Mouse (Mus musculus): ENCODE data around the gene Agbl4. TPM values are rescaled to one million over a fixed set of nuclear protein-coding genes. Genes with fewer than 3 reads are reported as not detected.

Agbl4 gene
- polyA plus RNA-seq, 1 experiment from 2014 or later = 0.13 TPM

GRCm38 (mm10) chr4:110641417-110641816 lies 244.0 kb downstream of the Agbl4 start:
- no peaks in the 10 kb centered on the region for H3K4me1 ChIP-seq
- H3K9me3 ChIP-seq = no peaks in the 10 kb centered on the region
- H3K4me3 ChIP-seq (replicated peaks) = no peak overlapping the region
- no peaks in the 10 kb centered on the region for H3K27me3 ChIP-seq (replicated peaks)
- no peak overlapping the region for H3K4me2 ChIP-seq
- ATAC-seq (ENCODE audit: insufficient read depth, low FRiP score, low read depth) = no peak
- 90% methylated on average over 3 of the region's 3 CpGs for WGBS
- no peak overlapping the region for H3K9ac ChIP-seq
- no peak overlapping the region for H3K27ac ChIP-seq
- no peaks in the 10 kb centered on the region for H3K36me3 ChIP-seq

DNA sequence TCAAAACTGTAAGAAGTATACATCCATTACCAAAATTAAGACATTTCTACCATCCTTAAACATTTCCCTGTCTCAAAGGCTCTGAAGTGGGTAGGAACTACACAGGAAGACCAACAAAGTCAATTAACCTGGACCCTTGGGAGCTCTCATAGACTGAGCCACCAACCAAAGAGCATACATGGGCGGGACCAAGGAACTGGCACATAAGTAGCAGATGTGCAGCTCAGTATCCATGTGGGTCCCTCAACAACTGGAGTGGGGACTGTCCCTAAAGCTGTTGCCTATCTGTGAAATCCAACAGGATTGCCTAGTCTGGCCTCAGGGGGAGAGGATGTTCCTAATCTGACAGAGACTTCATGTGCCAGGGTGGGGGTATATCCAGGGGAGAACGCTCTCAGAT lies 265.5 kb downstream of the Agbl4 start:
- Histone ChIP-seq H3K4me2 (no peak overlapping the region), H3K36me3 (no peaks in the 10 kb centered on the region), H3K4me1 (no peaks in the 10 kb centered on the region), H3K27ac (no peak overlapping the region), H3K9me3 (no peaks in the 10 kb centered on the region), H3K4me3 (replicated peaks) (no peak overlapping the region), H3K9ac (no peak overlapping the region), H3K27me3 (replicated peaks) (no peaks in the 10 kb centered on the region)
- ATAC-seq (ENCODE audit: insufficient read depth, low FRiP score, low read depth) = no peak
- WGBS = 84% methylated on average over 2 of the region's 2 CpGs

- H3K27ac ChIP-seq = no peak overlapping the region
- H3K4me1 ChIP-seq = no peaks in the 10 kb centered on the region
- H3K27me3 ChIP-seq (replicated peaks) = no peaks in the 10 kb centered on the region
- no peak overlapping the region for H3K4me3 ChIP-seq (replicated peaks)
- no peak for ATAC-seq (ENCODE audit: insufficient read depth, low FRiP score, low read depth)
- H3K4me2 ChIP-seq = no peak overlapping the region
- H3K9ac ChIP-seq = no peak overlapping the region
- no peaks in the 10 kb centered on the region for H3K9me3 ChIP-seq
- WGBS = 63% methylated on average over 1 of the region's 1 CpGs
- H3K36me3 ChIP-seq = no peaks in the 10 kb centered on the region
Measured at GRCm38 (mm10) chr4:110674121-110674520, 276.7 kb downstream of the Agbl4 start.

GRCm38 (mm10) chr4:110735141-110735540 lies 337.7 kb downstream of the Agbl4 start:
- Histone ChIP-seq H3K27me3 (replicated peaks) (no peaks in the 10 kb centered on the region), H3K4me1 (no peaks in the 10 kb centered on the region), H3K4me3 (replicated peaks) (no peak overlapping the region), H3K9me3 (no peaks in the 10 kb centered on the region), H3K9ac (no peak overlapping the region), H3K4me2 (no peak overlapping the region), H3K36me3 (no peaks in the 10 kb centered on the region), H3K27ac (no peak overlapping the region)
- 66% methylated on average over 1 of the region's 1 CpGs for WGBS
- ATAC-seq (ENCODE audit: insufficient read depth, low FRiP score, low read depth) = no peak

- ATAC-seq (ENCODE audit: insufficient read depth, low FRiP score, low read depth) = no peak
- Histone ChIP-seq H3K36me3 (no peaks in the 10 kb centered on the region), H3K9me3 (no peaks in the 10 kb centered on the region), H3K4me3 (replicated peaks) (no peak overlapping the region), H3K27ac (no peak overlapping the region), H3K27me3 (replicated peaks) (no peaks in the 10 kb centered on the region), H3K9ac (no peak overlapping the region), H3K4me1 (no peaks in the 10 kb centered on the region), H3K4me2 (no peak overlapping the region)
- WGBS = 84% methylated on average over 2 of the region's 2 CpGs
Measured at GRCm38 (mm10) chr4:110757941-110758340, 360.5 kb downstream of the Agbl4 start.

DNA sequence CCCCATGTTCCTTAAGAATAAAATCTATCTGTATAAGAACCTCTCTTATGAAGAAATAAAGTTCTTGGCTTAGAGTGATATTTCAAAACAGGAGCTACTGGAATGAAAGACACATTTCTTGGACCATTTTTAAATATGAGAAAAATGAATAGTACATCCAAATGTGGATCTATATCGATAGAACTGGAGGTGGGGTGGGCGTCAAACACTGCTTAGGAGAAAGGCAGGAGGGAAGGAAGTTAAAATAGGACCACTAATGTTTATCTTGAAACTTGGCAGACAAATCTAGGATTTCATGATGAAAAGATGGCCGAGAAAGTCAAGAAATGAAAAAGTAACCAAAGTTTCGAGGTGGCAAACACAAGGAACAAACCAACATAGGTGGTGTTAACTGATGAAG lies 391.1 kb downstream of the Agbl4 start:
- no peaks in the 10 kb centered on the region for H3K4me1 ChIP-seq
- H3K9ac ChIP-seq = no peak overlapping the region
- H3K4me2 ChIP-seq = no peak overlapping the region
- H3K4me3 ChIP-seq (replicated peaks) = no peak overlapping the region
- no peaks in the 10 kb centered on the region for H3K27me3 ChIP-seq (replicated peaks)
- no peaks in the 10 kb centered on the region for H3K9me3 ChIP-seq
- ATAC-seq (ENCODE audit: insufficient read depth, low FRiP score, low read depth) = no peak
- WGBS = 76% methylated on average over 4 of the region's 4 CpGs
- H3K36me3 ChIP-seq = no peaks in the 10 kb centered on the region
- H3K27ac ChIP-seq = no peak overlapping the region

- no peak overlapping the region for H3K4me2 ChIP-seq
- H3K27ac ChIP-seq = no peak overlapping the region
- WGBS = 72% methylated on average over 4 of the region's 4 CpGs
Measured at GRCm38 (mm10) chr4:110799902-110800301, 402.4 kb downstream of the Agbl4 start.

GRCm38 (mm10) chr4:110810947-110811346 lies 413.5 kb downstream of the Agbl4 start:
- Histone ChIP-seq H3K9ac (no peak overlapping the region), H3K4me1 (no peaks in the 10 kb centered on the region), H3K27me3 (replicated peaks) (no peaks in the 10 kb centered on the region), H3K4me3 (replicated peaks) (no peak overlapping the region), H3K27ac (no peak overlapping the region), H3K9me3 (no peaks in the 10 kb centered on the region), H3K36me3 (no peaks in the 10 kb centered on the region), H3K4me2 (no peak overlapping the region)
- WGBS = 41% methylated on average over 1 of the region's 1 CpGs
- peak; percentile 75 for ATAC-seq (ENCODE audit: insufficient read depth, low FRiP score, low read depth)

More at GRCm38 (mm10) chr4:110799902-110800301, 402.4 kb downstream of the Agbl4 start:
- Histone ChIP-seq H3K4me3 (replicated peaks) (no peak overlapping the region), H3K36me3 (no peaks in the 10 kb centered on the region), H3K9ac (no peak overlapping the region), H3K27me3 (replicated peaks) (no peaks in the 10 kb centered on the region), H3K9me3 (no peaks in the 10 kb centered on the region), H3K4me1 (no peaks in the 10 kb centered on the region)
- ATAC-seq (ENCODE audit: insufficient read depth, low FRiP score, low read depth) = no peak

GRCm38 (mm10) chr4:110832776-110833175 lies 435.3 kb downstream of the Agbl4 start:
- 48% methylated on average over 1 of the region's 1 CpGs for whole genome bisulfite sequencing
- no peak for ATAC-seq (ENCODE audit: insufficient read depth, low FRiP score, low read depth)

GRCm38 (mm10) chr4:110879719-110880443 lies 482.4 kb downstream of the Agbl4 start:
- no peaks in the 10 kb centered on the region for H3K36me3 ChIP-seq
- H3K4me1 ChIP-seq = no peaks in the 10 kb centered on the region
- H3K27me3 ChIP-seq (replicated peaks) = no peaks in the 10 kb centered on the region
- no peak overlapping the region for H3K4me3 ChIP-seq (replicated peaks)
- H3K9ac ChIP-seq = no peak overlapping the region
- no peaks in the 10 kb centered on the region for H3K9me3 ChIP-seq
- H3K27ac ChIP-seq = no peak overlapping the region
- no peak for ATAC-seq (ENCODE audit: insufficient read depth, low FRiP score, low read depth)
- 75% methylated on average over 2 of the region's 2 CpGs for WGBS
- no peak overlapping the region for H3K4me2 ChIP-seq

More at GRCm38 (mm10) chr4:110832776-110833175, 435.3 kb downstream of the Agbl4 start:
- H3K27ac ChIP-seq = no peak overlapping the region
- no peak overlapping the region for H3K9ac ChIP-seq
- H3K4me3 ChIP-seq (replicated peaks) = no peak overlapping the region
- H3K9me3 ChIP-seq = no peaks in the 10 kb centered on the region
- H3K4me2 ChIP-seq = no peak overlapping the region
- H3K36me3 ChIP-seq = no peaks in the 10 kb centered on the region
- no peaks in the 10 kb centered on the region for H3K27me3 ChIP-seq (replicated peaks)
- H3K4me1 ChIP-seq = no peaks in the 10 kb centered on the region

- no peaks in the 10 kb centered on the region for H3K36me3 ChIP-seq
Measured at GRCm38 (mm10) chr4:110916061-110916460, 518.6 kb downstream of the Agbl4 start.

GRCm38 (mm10) chr4:110916565-110916964 lies 519.1 kb downstream of the Agbl4 start:
- 50% methylated on average over 4 of the region's 4 CpGs for WGBS
- H3K4me1 ChIP-seq = no peaks in the 10 kb centered on the region
- no peak overlapping the region for H3K4me3 ChIP-seq (replicated peaks)
- no peak overlapping the region for H3K9ac ChIP-seq
- no peak overlapping the region for H3K27ac ChIP-seq
- no peak overlapping the region for H3K4me2 ChIP-seq
- no peaks in the 10 kb centered on the region for H3K9me3 ChIP-seq
- no peak for ATAC-seq (ENCODE audit: insufficient read depth, low FRiP score, low read depth)
- H3K27me3 ChIP-seq (replicated peaks) = no peaks in the 10 kb centered on the region
- H3K36me3 ChIP-seq = no peaks in the 10 kb centered on the region

More at GRCm38 (mm10) chr4:110916061-110916460, 518.6 kb downstream of the Agbl4 start:
- no peaks in the 10 kb centered on the region for H3K4me1 ChIP-seq
- no peak overlapping the region for H3K27ac ChIP-seq
- no peak overlapping the region for H3K4me3 ChIP-seq (replicated peaks)
- no peaks in the 10 kb centered on the region for H3K9me3 ChIP-seq
- no peak overlapping the region for H3K4me2 ChIP-seq
- no peak for ATAC-seq (ENCODE audit: insufficient read depth, low FRiP score, low read depth)
- H3K9ac ChIP-seq = no peak overlapping the region
- no peaks in the 10 kb centered on the region for H3K27me3 ChIP-seq (replicated peaks)

DNA sequence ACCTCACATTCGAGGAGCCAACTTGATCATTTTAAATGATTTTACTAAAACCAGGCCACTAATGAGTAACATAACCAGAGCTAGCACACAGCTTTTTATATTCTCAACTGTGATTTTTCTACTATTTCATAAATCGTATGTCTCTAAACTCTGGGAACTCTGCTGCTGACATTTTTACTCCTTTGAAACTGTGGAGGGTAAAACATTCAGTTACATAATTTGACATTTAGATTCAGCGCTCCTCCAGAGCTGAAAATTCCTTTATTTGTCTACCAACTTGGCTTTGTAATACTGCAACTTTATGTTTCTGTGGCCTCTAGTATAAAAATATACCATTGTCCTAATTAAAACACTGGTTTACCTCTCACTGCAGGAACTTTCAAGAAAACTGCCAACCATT lies 523.6 kb downstream of the Agbl4 start:
- Histone ChIP-seq H3K9ac (no peak overlapping the region), H3K4me1 (no peaks in the 10 kb centered on the region), H3K4me2 (no peak overlapping the region), H3K27ac (no peak overlapping the region), H3K36me3 (no peaks in the 10 kb centered on the region), H3K4me3 (replicated peaks) (no peak overlapping the region), H3K27me3 (replicated peaks) (no peaks in the 10 kb centered on the region), H3K9me3 (no peaks in the 10 kb centered on the region)
- ATAC-seq (ENCODE audit: insufficient read depth, low FRiP score, low read depth) = no peak
- WGBS = 78% methylated on average over 3 of the region's 3 CpGs
